Mouse (Mus musculus) forebrain, embryonic 14.5 days (tissue): ENCODE measurements around the gene Zfp668. TPM values are rescaled to one million over a fixed set of nuclear protein-coding genes. Genes with fewer than 3 reads are reported as not detected.

Experiments used
- ATAC-seq: fragments of 200-750 bp; cut with Nextera tagmentation; 2 replicates; pipeline ENCODE4 v1.8.0; 2017; ENCODE audit warnings: mild to moderate bottlenecking, moderate library complexity
- DNase-seq: peaks from one replicate; pipeline ENCODE4 v3.0.0-alpha.2; 2015; ENCODE audit warnings: low spot score
- H3K27ac ChIP-seq: fragments of 300-500 bp; sonication (generic); 2 replicates; pipeline ENCODE4 v1.5.1; 2014; ENCODE audit warnings: low read depth, mild to moderate bottlenecking, control low read depth, low read length, moderate library complexity
- H3K27me3 ChIP-seq: fragments of 300-500 bp; sonication (generic); replicated peaks from 2 replicates; pipeline ENCODE4 v1.6.1; 2014; ENCODE audit warnings: low read length, control low read depth, mixed read lengths; ENCODE audit not compliant: control insufficient read depth, insufficient read depth
- H3K36me3 ChIP-seq: fragments of 300-500 bp; sonication (generic); 2 replicates; pipeline ENCODE4 v1.6.1; 2014; ENCODE audit warnings: low read length, control low read depth; ENCODE audit not compliant: control insufficient read depth, insufficient read depth
- H3K4me1 ChIP-seq: fragments of 300-500 bp; sonication (generic); 2 replicates; pipeline ENCODE4 v1.6.1; 2014; ENCODE audit warnings: antibody characterized with exemption, low read length, control low read depth; ENCODE audit not compliant: control insufficient read depth, insufficient read depth
- H3K4me2 ChIP-seq: fragments of 300-500 bp; sonication (generic); 2 replicates; pipeline ENCODE4 v1.6.1; 2014; ENCODE audit warnings: mild to moderate bottlenecking, control low read depth, low read length
- H3K4me3 ChIP-seq: fragments of 300-500 bp; sonication (generic); 2 replicates; pipeline ENCODE4 v1.5.1; 2014; ENCODE audit warnings: low read depth, low read length, control low read depth
- H3K9ac ChIP-seq: fragments of 300-500 bp; sonication (generic); 2 replicates; pipeline ENCODE4 v1.6.1; 2014; ENCODE audit warnings: mild to moderate bottlenecking, low read length, control low read depth, moderate library complexity
- H3K9me3 ChIP-seq: fragments of 300-500 bp; sonication (generic); replicated peaks from 2 replicates; pipeline ENCODE4 v1.6.1; 2016; ENCODE audit warnings: low read length, control low read depth, mixed read lengths; ENCODE audit not compliant: control insufficient read depth
- WGBS: fragments of 180-500 bp; shearing (Covaris S2); extraction: QIAGEN DNeasy Blood & Tissue Kit; methylation state at CpG from one replicate; pipeline ENCODE4 v1.1.7; 2014; 5-methylcytosine and 5-hydroxymethylcytosine counted together
- polyA plus RNA-seq: library from polyadenylated mRNA; unstranded; fragments of >200 nt; fragmentation: Nextera tagmentation; extraction: Ambion mirVana; gene quantifications from 2 replicates; pipeline ENCODE4 v1.2.1, GENCODE M21; 2014

Zfp668 gene
- polyA plus RNA-seq = 24.1 and 29.1 TPM in 2 replicates

DNA sequence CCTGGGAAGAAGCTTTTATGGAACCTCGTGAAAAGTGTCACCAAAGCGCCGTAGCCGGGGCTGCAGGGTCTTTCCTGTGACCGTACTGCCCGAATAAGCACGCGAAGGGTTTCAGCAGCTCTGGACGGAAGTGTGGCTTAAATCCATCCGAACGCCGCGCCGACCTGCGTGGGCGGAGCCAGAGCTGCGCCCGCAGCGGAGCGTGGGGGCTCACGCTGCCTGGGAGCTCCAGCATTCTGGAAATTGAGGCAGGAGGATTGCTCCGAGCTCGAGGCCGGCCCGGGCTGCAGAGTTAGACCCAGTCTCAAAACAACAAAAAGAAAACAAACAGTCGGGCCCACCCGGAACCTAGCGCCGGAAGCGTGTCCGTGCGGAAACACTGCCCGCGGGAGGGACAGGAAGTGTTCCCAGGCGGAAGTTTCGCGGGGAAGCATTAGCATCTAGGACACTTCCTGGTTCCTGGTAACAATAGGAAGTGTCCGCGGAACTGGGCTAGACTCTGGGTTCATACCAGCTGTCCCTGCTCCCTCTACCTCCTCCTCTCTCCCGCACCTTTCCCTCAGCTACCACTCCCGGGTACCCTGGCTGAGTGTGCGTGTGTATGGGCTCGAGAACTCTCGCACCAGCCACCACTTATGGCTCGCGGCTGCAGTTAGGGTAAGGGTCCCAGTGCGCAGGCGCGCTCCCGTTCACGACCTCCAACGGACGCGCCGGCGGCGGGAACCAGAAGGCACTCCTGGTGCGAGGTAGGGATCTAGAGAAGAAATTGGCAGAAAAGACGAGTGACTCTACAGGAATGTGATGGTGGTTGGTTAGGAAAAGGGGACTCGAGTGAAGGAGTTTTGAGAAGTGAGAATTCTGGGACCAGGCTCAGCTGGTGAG, at the start of gene Zfp668:
Gene Zfp668, minus strand, starts transcription at position 362 of the 882 bp plus-strand sequence.
- peak; percentile 97 for DNase-seq
- H3K4me2 ChIP-seq = peak within 1 kb of the TSS; percentile 94
- H3K9me3 ChIP-seq = no peaks in the 10 kb centered on the region
- H3K36me3 ChIP-seq = peaks cover 50% of the 10 kb centered on the region
- H3K27me3 ChIP-seq = no peaks in the 10 kb centered on the region
- H3K9ac ChIP-seq = peak within 1 kb of the TSS; percentile 98
- peak within 1 kb of the TSS; percentile 98 for H3K4me3 ChIP-seq
- peaks cover 18% of the 10 kb centered on the region for H3K4me1 ChIP-seq
- peak within 1 kb of the TSS; percentile 100 for H3K27ac ChIP-seq
- under 1% methylated on average over 60 of the region's 60 CpGs for WGBS
- peak; percentile 69 for ATAC-seq

DNA sequence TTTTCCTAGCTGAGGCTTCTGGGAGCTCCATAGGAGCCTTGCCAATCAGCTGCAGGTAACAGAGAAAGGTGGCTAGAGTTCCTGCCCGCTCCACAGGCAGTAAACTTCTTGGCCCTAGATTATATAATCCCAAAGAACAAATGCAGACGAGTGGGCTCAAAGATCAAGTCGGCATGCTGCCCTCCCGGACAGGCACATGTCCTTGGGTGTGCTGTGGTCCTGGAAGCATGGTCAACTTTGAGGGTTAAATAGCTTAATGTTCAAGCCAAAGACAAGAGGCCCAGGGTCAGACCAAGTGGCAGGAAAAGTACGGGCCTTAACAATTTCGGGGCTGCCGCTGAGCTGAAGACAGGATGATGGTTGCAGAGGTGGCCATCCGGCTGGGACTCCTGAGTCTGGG, 49.4 kb upstream of the Zfp668 start:
- no peak overlapping the region for H3K4me2 ChIP-seq
- WGBS = 89% methylated on average over 8 of the region's 8 CpGs
- peaks cover 46% of the 10 kb centered on the region for H3K36me3 ChIP-seq
- no peak for DNase-seq
- H3K4me1 ChIP-seq = no peaks in the 10 kb centered on the region
- H3K9ac ChIP-seq = no peak overlapping the region
- H3K27ac ChIP-seq = no peak overlapping the region
- ATAC-seq = no peak
- H3K27me3 ChIP-seq = no peaks in the 10 kb centered on the region; the same call in 1 of the 2 replicates
- no peak overlapping the region for H3K4me3 ChIP-seq
- H3K9me3 ChIP-seq = no peaks in the 10 kb centered on the region

- Histone ChIP-seq H3K27me3 (no peaks in the 10 kb centered on the region; the same call in 1 of the 2 replicates), H3K4me3 (no peak overlapping the region), H3K36me3 (peaks cover 54% of the 10 kb centered on the region), H3K27ac (no peak overlapping the region), H3K9ac (no peak overlapping the region), H3K4me1 (no peaks in the 10 kb centered on the region), H3K9me3 (no peaks in the 10 kb centered on the region), H3K4me2 (no peak overlapping the region)
- ATAC-seq (no peak), DNase-seq (no peak)
- WGBS = 51% methylated on average over 5 of the region's 5 CpGs
These were observed 48.6 kb upstream of the Zfp668 start for GRCm38 (mm10) chr7:127925252-127925651.

DNA sequence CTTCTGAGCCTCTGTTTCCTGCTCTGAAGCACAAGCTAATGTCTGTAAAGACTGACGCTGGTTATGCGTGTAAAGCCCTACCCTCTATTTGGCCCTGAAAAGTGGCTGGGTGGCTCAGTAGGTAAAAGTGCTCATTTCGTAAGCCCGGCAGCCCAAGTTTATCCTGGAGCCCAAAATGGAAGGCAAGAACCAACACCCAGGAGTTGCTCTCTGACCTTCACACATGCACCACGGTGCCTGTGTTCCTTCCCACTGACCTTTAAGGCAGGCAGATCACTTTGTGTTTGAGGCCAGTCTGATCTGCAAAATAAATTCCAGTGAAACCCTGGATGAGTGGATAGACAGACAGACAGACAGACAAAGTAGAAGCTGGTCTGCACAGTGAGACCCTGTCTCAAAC, 47.1 kb upstream of the Zfp668 start:
- Histone ChIP-seq H3K27me3 (no peaks in the 10 kb centered on the region), H3K36me3 (peaks cover 58% of the 10 kb centered on the region), H3K4me3 (no peak overlapping the region), H3K4me2 (no peak overlapping the region), H3K9ac (no peak overlapping the region), H3K9me3 (no peaks in the 10 kb centered on the region), H3K4me1 (no peaks in the 10 kb centered on the region), H3K27ac (no peak overlapping the region)
- no peak for ATAC-seq
- no peak for DNase-seq
- 91% methylated on average over 5 of the region's 5 CpGs for WGBS

GRCm38 (mm10) chr7:127922451-127923275, 46.0 kb upstream of the Zfp668 start:
- H3K4me3 ChIP-seq = no peak overlapping the region
- no peak for DNase-seq
- no peak overlapping the region for H3K9ac ChIP-seq
- 85% methylated on average over 6 of the region's 6 CpGs for WGBS
- H3K27ac ChIP-seq = no peak overlapping the region
- ATAC-seq = no peak
- no peaks in the 10 kb centered on the region for H3K4me1 ChIP-seq
- no peaks in the 10 kb centered on the region for H3K27me3 ChIP-seq
- H3K36me3 ChIP-seq = peaks cover 67% of the 10 kb centered on the region
- no peak overlapping the region for H3K4me2 ChIP-seq
- H3K9me3 ChIP-seq = no peaks in the 10 kb centered on the region

DNA sequence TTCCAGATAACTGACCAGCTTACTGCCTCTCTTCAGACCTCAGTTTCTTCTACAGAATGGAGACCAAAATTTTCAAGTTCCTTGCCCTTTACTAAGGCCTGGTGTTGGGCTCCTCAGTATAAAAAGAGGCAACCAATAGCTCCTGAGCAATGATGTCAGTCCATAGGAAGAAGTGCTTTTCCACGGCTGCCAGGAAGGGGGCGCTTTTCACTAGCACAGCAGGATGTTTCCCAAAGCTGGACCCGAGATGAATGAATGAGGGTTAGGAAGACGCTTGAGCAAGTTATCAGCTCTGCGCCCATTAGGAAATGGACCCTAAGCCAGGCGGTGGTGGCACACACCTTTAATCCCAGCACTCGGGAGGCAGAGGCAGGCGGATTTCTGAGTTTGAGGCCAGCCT, 44.9 kb upstream of the Zfp668 start:
- Histone ChIP-seq H3K4me2 (no peak overlapping the region), H3K4me1 (no peaks in the 10 kb centered on the region), H3K27ac (no peak overlapping the region), H3K4me3 (no peak overlapping the region), H3K27me3 (no peaks in the 10 kb centered on the region), H3K9me3 (no peaks in the 10 kb centered on the region), H3K36me3 (peaks cover 74% of the 10 kb centered on the region), H3K9ac (no peak overlapping the region)
- ATAC-seq = no peak
- DNase-seq = no peak
- WGBS = 61% methylated on average over 8 of the region's 8 CpGs

DNA sequence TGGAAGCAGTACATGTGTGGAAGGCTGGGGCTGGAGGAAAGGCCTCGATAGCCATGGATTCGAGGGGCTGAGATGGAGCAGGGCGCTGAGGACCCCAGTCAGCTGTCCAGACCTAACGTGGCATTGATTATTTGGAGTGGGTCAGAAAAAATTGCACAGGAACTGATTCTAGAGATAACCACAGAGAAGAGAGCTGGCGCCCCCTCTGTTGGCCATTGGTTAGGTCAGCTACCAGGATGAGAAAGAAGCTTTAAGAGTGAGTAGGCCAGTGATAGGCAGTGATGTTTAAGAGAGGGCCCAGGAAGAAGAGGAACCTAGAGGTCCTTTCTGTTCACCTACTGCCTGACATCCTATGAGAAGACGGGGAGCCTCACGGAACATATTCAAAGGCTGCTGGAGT, 42.7 kb upstream of the Zfp668 start:
- no peak overlapping the region for H3K9ac ChIP-seq
- 77% methylated on average over 7 of the region's 7 CpGs for WGBS
- no peak overlapping the region for H3K27ac ChIP-seq
- DNase-seq = no peak
- no peak overlapping the region for H3K4me2 ChIP-seq
- H3K27me3 ChIP-seq = no peaks in the 10 kb centered on the region
- no peak overlapping the region for H3K4me3 ChIP-seq
- H3K9me3 ChIP-seq = no peaks in the 10 kb centered on the region
- ATAC-seq = no peak
- H3K36me3 ChIP-seq = peaks cover 68% of the 10 kb centered on the region
- no peaks in the 10 kb centered on the region for H3K4me1 ChIP-seq

DNA sequence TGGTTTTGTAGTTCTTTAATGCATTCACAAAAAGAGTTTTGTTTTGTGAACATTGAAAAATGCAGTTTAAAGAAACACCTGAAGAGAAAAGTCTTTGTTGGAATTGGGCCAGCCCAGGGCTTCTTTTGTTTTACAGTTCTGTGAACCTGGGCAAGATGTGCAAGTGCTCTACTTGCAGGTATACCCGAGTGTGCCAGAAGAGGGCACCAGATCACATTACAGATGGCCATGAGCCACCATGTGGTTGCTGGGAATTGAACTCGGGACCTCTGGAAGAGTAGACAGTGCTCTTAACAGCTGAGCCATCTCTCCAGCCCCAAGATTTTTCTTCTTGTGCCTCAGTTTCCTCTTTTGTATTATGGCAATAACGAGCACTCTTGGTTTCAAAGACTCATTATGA, 41.6 kb upstream of the Zfp668 start:
- Histone ChIP-seq H3K36me3 (peaks cover 58% of the 10 kb centered on the region), H3K27me3 (no peaks in the 10 kb centered on the region), H3K27ac (no peak overlapping the region), H3K9ac (no peak overlapping the region), H3K9me3 (no peaks in the 10 kb centered on the region), H3K4me3 (no peak overlapping the region), H3K4me2 (no peak overlapping the region), H3K4me1 (peaks cover under 1% of the 10 kb centered on the region; the same call in 1 of the 2 replicates)
- DNase-seq (peak; percentile 29), ATAC-seq (no peak)
- 57% methylated on average over 3 of the region's 3 CpGs for WGBS
